Mouse (Mus musculus) MEL (cell line): ENCODE measurements around the gene Asb2. TPM values are rescaled to one million over a fixed set of nuclear protein-coding genes. Genes with fewer than 3 reads are reported as not detected.

Experiments used
- DNase-seq: peaks from one replicate; pipeline ENCODE4 v3.0.0; 2011; ENCODE audit warnings: low read depth, low spot score
- H3K27ac ChIP-seq: 2 replicates; pipeline ENCODE4 v1.5.1; 2012; ENCODE audit warnings: low read depth, mild to moderate bottlenecking, control low read depth, low read length, moderate library complexity; ENCODE audit not compliant: control insufficient read depth
- H3K27me3 ChIP-seq, 2 experiments: fragments of 150-350 bp in 1 of 2; sonication (generic) in 1 of 2; 2 replicates each; pipeline ENCODE4 v1.6.1; 2012; ENCODE audit warnings: low read length in 2 of 2, mild to moderate bottlenecking in 2 of 2, improper control_type of control experiment in 1 of 2, moderate library complexity in 1 of 2; ENCODE audit not compliant: insufficient read depth in 2 of 2, control insufficient read depth in 1 of 2
- H3K36me3 ChIP-seq, 2 experiments: 2 replicates each; pipeline ENCODE4 v1.6.1; 2012 to 2014; ENCODE audit warnings: low read length in 2 of 2, improper control_type of control experiment in 1 of 2, inconsistent platforms in 1 of 2, mild to moderate bottlenecking in 1 of 2; ENCODE audit not compliant: insufficient read depth in 2 of 2, control insufficient read depth in 1 of 2
- H3K4me1 ChIP-seq, 2 experiments: fragments of 150-350 bp in 1 of 2; sonication (generic) in 1 of 2; 2 replicates each; pipeline ENCODE4 v1.6.1; 2012; ENCODE audit warnings: low read length in 2 of 2, improper control_type of control experiment in 1 of 2, mild to moderate bottlenecking in 1 of 2; ENCODE audit not compliant: insufficient read depth in 2 of 2, control insufficient read depth in 1 of 2
- H3K4me3 ChIP-seq, 2 experiments: fragments of 150-350 bp in 1 of 2; sonication (generic) in 1 of 2; 2 replicates each; pipeline ENCODE4 v1.5.1; 2012; ENCODE audit warnings: low read depth in 2 of 2, low read length in 2 of 2, mild to moderate bottlenecking in 2 of 2, moderate library complexity in 2 of 2, control low read depth in 1 of 2, improper control_type of control experiment in 1 of 2; ENCODE audit not compliant: control insufficient read depth in 1 of 2, insufficient read depth in 1 of 2
- H3K79me2 ChIP-seq: 2 replicates; pipeline ENCODE4 v1.6.1; 2012; ENCODE audit warnings: mild to moderate bottlenecking, low read length, moderate library complexity; ENCODE audit not compliant: control insufficient read depth, poor library complexity, insufficient read depth
- H3K9ac ChIP-seq: 2 replicates; pipeline ENCODE4 v1.6.1; 2012; ENCODE audit warnings: low read depth, mild to moderate bottlenecking, control low read depth, low read length, moderate library complexity; ENCODE audit not compliant: control insufficient read depth, poor library complexity, severe bottlenecking
- H3K9me3 ChIP-seq: fragments of 150-350 bp; sonication (generic); replicated peaks from 2 replicates; pipeline ENCODE4 v1.6.1; 2012; ENCODE audit warnings: mild to moderate bottlenecking, low read length, improper control_type of control experiment, moderate library complexity; ENCODE audit not compliant: insufficient read depth
- CHD2 ChIP-seq: IDR thresholded peaks from 2 replicates; pipeline ENCODE4 v1.6.1; 2011; ENCODE audit warnings: low read length, improper control_type of control experiment
- E2F4 ChIP-seq: IDR thresholded peaks from 2 replicates; pipeline ENCODE4 v1.6.1; 2011; ENCODE audit warnings: low read depth, low read length, improper control_type of control experiment, borderline replicate concordance
- GABPA ChIP-seq: IDR thresholded peaks from 2 replicates; pipeline ENCODE4 v1.6.1; 2012; ENCODE audit warnings: low read depth, mild to moderate bottlenecking, inconsistent platforms, low read length, improper control_type of control experiment, moderate library complexity
- HCFC1 ChIP-seq: IDR thresholded peaks from 2 replicates; pipeline ENCODE4 v1.6.1; 2012; ENCODE audit warnings: low read depth, mild to moderate bottlenecking, inconsistent platforms, low read length, improper control_type of control experiment, moderate library complexity
- KAT2A ChIP-seq: conservative IDR thresholded peaks from 2 replicates; pipeline ENCODE4 v1.6.1; 2012; ENCODE audit warnings: low read depth, low read length, improper control_type of control experiment, inconsistent platforms
- MYB ChIP-seq: IDR thresholded peaks from 2 replicates; pipeline ENCODE4 v1.6.1; 2011; ENCODE audit warnings: mild to moderate bottlenecking, low read depth, low read length, improper control_type of control experiment
- MYC ChIP-seq: IDR thresholded peaks from 2 replicates; pipeline ENCODE4 v1.6.1; 2011; ENCODE audit warnings: low read depth, mild to moderate bottlenecking, low read length, improper control_type of control experiment, moderate library complexity
- NRF1 ChIP-seq: IDR thresholded peaks from 2 replicates; pipeline ENCODE4 v1.6.1; 2014; ENCODE audit warnings: low read depth, mild to moderate bottlenecking, inconsistent platforms, low read length, improper control_type of control experiment, moderate library complexity; ENCODE audit not compliant: poor library complexity, insufficient read depth, severe bottlenecking
- POLR2A ChIP-seq, 2 experiments: IDR thresholded peaks; 2 replicates each; pipeline ENCODE4 v1.6.1; 2011 to 2012; ENCODE audit warnings: low read length in 2 of 2, mild to moderate bottlenecking in 2 of 2, control low read depth in 1 of 2, improper control_type of control experiment in 1 of 2, low read depth in 1 of 2, moderate library complexity in 1 of 2; ENCODE audit not compliant: control insufficient read depth in 1 of 2, insufficient read depth in 1 of 2, poor library complexity in 1 of 2
- TAL1 ChIP-seq: IDR thresholded peaks from 2 replicates; pipeline ENCODE4 v1.6.1; 2012; ENCODE audit warnings: mild to moderate bottlenecking, inconsistent platforms, low read length, moderate library complexity, mixed read lengths
- TBP ChIP-seq: IDR thresholded peaks from 2 replicates; pipeline ENCODE4 v1.8.0; 2011; ENCODE audit warnings: low read depth, low read length, improper control_type of control experiment
- TCF12 ChIP-seq: IDR thresholded peaks from 2 replicates; pipeline ENCODE4 v1.6.1; 2014; ENCODE audit warnings: low read depth, mild to moderate bottlenecking, inconsistent platforms, low read length, improper control_type of control experiment, moderate library complexity
- USF1 ChIP-seq: IDR thresholded peaks from 2 replicates; pipeline ENCODE4 v1.6.1; 2014; ENCODE audit warnings: low read depth, mild to moderate bottlenecking, inconsistent platforms, low read length, improper control_type of control experiment, moderate library complexity
- USF2 ChIP-seq, 2 experiments: IDR thresholded peaks; 2 replicates each; pipeline ENCODE4 v1.6.1; 2011 to 2012; ENCODE audit warnings: improper control_type of control experiment in 2 of 2, low read length in 2 of 2, borderline replicate concordance in 1 of 2, inconsistent platforms in 1 of 2, low read depth in 1 of 2, mild to moderate bottlenecking in 1 of 2; ENCODE audit not compliant: insufficient read depth in 1 of 2
- ZKSCAN1 ChIP-seq: IDR thresholded peaks from 2 replicates; pipeline ENCODE4 v1.6.1; 2012; ENCODE audit warnings: low read depth, mild to moderate bottlenecking, inconsistent platforms, low read length, improper control_type of control experiment, moderate library complexity
- polyA plus RNA-seq, 2 experiments: library from polyadenylated mRNA; stranded (reverse) in 1 of 2; unstranded in 1 of 2; fragments of >175 nt in 1 of 2; fragments of >200 nt in 1 of 2; gene quantifications; 2 replicates each; pipeline versions ENCODE4 v1.2.1 to v1.2.4; 2012; ENCODE audit warnings: low replicate concordance in 2 of 2, low read depth in 1 of 2; ENCODE audit not compliant: insufficient read length in 2 of 2, insufficient read depth in 1 of 2, missing spikeins in 1 of 2
- total RNA-seq: library from RNA; depleted of rRNA; stranded (reverse); fragments of 300-350 nt; gene quantifications from 2 replicates; pipeline ENCODE4 v1.2.3, GENCODE M21; 2012

Gene Asb2
- total and polyA plus RNA-seq, 3 experiments = 0.18 TPM; not detected in 2

DNA sequence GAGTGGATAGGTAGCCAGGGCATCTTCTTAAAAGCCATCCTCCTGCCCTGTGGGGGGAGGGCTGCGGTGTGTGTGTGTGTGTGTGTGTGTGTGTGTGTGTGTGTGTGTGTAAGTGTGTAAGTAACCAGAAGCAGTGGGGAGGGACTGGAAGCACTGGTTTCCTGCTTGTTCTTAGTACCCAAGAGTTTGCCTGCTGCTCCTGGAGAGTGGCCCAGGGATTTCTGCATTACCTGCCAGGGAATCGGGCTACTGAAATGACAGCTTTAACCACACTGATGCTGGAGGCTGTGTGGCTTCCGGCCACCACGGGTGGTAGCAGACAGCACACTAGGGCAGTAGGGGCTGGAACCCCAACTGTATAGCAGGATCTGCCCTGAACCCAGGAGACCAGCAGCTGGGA lies 34.2 kb upstream of the Asb2 start:
- H3K4me3 ChIP-seq = peak overlapping the region in 1 of 2 experiments; percentile 93; a peak in 1 of 4 replicates
- H3K9ac ChIP-seq = no peak overlapping the region

DNA sequence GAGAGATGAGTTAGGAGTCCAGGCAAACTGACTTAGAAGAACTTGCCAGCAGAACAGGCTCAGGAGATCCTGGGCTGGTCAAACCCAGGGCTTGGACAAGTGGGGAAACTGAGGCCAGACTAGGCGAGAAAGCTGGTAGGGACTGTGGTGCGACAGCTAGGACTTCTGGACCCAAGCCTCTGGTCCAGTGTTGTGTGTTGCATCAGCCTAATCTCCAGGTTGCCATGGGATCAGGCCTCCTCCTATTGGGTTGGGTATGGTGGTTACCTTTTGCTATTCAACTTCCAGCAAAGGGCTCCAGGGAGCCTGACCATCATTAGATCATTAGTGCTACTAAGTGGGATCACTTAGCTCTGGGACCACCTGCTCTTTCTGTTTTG lies 33.5 kb upstream of the Asb2 start:
- Histone ChIP-seq H3K27me3 (no peaks in the 10 kb centered on the region), H3K27ac (peak overlapping the region; percentile 37; the same call in 1 of the 2 replicates), H3K36me3 (peaks cover 0 to 34% of the 10 kb centered on the region in 2 experiments; a peak in 2 of 4 replicates), H3K79me2 (peaks cover 8% of the 10 kb centered on the region), H3K9me3 (no peaks in the 10 kb centered on the region), H3K4me3 (peak overlapping the region; percentile 77 to 93), H3K4me1 (peaks cover 15 to 38% of the 10 kb centered on the region in 2 experiments), H3K9ac (peak overlapping the region; percentile 92)
- TF ChIP-seq CHD2 (no peak), TCF12 (0 out of 2 replicates have a peak, but pooled peaks have one; percentile 2)
- DNase-seq = no peak

More for the DNA sequence above, 34.2 kb upstream of the Asb2 start:
- H3K79me2 ChIP-seq = peaks cover 8% of the 10 kb centered on the region
- H3K36me3 ChIP-seq = peaks cover 0 to 34% of the 10 kb centered on the region in 2 experiments; a peak in 2 of 4 replicates
- no peak for DNase-seq
- no peak for TF ChIP-seq TCF12
- no peak for TF ChIP-seq ZKSCAN1
- no peak for TF ChIP-seq KAT2A
- no peak for TF ChIP-seq E2F4
- TF ChIP-seq HCFC1 = no peak
- no peak for TF ChIP-seq MYB
- no peak for TF ChIP-seq USF1
- no peak for TF ChIP-seq TBP
- no peak for TF ChIP-seq TAL1
- no peak for TF ChIP-seq MYC
- TF ChIP-seq POLR2A (IDR thresholded peaks at IDR 0.05; ENCODE audit: control insufficient read depth in 1 of 2, insufficient read depth in 1 of 2, low read depth in 1 of 2, low read length in 2 of 2, poor library complexity in 1 of 2) = no peak
- TF ChIP-seq GABPA = no peak
- TF ChIP-seq NRF1 = no peak
- no peak for TF ChIP-seq USF2 (IDR thresholded peaks at IDR 0.05; ENCODE audit: borderline replicate concordance in 1 of 2, insufficient read depth in 1 of 2, low read depth in 1 of 2, low read length in 2 of 2)
- TF ChIP-seq, all 39 proteins: peak for 0
- H3K9me3 ChIP-seq = no peaks in the 10 kb centered on the region
- no peaks in the 10 kb centered on the region for H3K27me3 ChIP-seq
- H3K27ac ChIP-seq = no peak overlapping the region
- peaks cover 16 to 38% of the 10 kb centered on the region in 2 experiments for H3K4me1 ChIP-seq
